Mouse (Mus musculus) 3T3-L1 (cell line): ENCODE measurements around the gene C2cd3.

ENCODE experiments used
- DNase-seq: peaks from one replicate; pipeline ENCODE4 v3.0.0-alpha.2; 2015; ENCODE audit warnings: low read depth, low spot score

Gene C2cd3

DNA sequence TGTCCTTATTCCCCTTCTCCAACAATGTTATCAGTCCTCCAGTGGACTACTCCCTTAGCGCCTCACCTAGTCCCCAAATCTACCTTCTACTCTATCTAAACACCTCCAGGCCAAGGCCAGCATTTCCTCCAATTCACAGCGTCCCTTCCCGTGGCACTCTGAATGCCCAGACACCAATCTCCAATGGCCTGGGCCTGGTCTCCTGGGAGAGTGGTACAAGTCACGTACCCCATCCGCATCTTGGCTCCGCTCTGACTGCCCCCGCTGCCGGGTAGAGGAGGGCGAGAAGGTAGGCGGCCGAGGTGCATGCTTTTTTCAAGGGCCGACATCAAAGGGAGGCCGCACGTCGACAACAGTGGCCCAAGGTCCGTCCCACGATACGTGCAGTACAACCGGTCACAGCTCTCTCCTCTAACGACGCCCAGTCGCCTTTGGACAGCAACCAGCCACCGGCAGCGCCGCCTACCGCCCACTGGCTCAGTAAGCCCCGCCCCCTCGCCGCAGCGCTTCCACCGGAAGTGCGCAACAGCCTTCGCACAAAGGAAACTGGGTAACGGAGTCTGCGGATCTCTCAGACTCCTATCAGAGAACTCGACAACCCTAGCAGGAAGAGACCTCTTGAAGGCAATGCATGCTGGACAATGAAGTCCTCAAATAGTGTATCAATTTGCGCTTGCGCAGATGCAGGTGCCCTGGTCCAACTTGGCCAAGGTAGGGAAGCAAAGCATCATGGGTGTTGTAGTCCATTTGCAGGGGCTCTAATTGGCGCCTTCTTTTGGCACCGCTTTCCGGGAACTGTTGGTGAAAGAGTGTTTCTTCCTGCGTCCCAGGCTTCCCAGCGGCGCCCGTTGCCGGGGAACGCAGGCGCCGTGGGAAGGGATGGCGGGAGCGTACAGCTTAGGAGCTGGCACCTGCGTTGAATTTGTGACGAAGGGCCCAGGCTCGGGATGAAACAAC is at the start of gene C2cd3, which contains the start of gene Ppme1:
TSS of gene C2cd3 (plus strand) at position 739 of the 957 bp plus-strand sequence.
TSS of gene Ppme1 (minus strand) at position 813 of the 957 bp plus-strand sequence.
- DNase-seq, result peak; percentile 100

DNA sequence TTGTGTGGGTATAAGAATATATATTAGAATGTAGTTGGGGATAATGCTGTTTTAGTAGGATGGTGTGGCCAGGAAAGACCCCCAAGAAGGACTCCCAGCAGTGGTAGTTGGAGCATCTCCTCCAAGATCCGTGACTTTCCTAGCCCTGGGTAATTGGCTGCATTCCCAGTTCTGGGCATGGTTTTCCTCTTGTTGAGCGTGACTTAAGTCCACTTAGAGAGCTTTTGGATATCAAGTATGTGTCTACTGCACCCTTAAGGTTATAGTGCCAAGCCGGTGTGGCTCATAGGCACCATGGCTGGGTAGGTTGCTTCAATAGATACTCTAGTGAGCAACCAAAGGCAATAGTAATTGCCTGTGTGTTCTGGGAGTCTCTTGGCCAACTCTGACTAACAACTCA is 48.3 kb upstream of the C2cd3 start:
- DNase-seq, result no peak

- DNase-seq, result peak; percentile 37
These were observed 46.6 kb upstream of the C2cd3 start for GRCm38 (mm10) chr7:100325482-100325881.

GRCm38 (mm10) chr7:100327514-100327913 is 44.5 kb upstream of the C2cd3 start:
- no peak for DNase-seq

- DNase-seq, result peak; percentile 74
These were observed 43.4 kb upstream of the C2cd3 start for GRCm38 (mm10) chr7:100328636-100329035.

GRCm38 (mm10) chr7:100331269-100331668 is 40.8 kb upstream of the C2cd3 start:
- DNase-seq, result no peak

DNA sequence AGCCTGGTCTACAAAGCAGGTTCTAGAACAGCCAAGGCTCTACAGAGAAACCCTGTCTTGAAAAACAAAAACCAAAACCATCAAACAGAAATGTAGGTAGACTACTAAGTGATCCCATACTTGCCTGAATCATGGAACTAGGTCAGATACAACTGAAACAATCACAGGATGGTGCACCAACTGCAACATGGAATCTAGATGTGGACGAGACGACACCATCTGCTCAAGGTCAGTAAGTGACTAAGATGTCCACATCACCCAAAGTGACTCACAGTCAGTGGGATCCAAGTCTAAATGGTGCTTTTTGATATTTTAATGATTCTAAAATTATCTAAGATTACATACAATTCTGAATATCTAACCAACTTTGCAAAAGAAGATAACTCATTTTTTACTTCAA is 36.1 kb upstream of the C2cd3 start:
- peak; percentile 3 for DNase-seq

GRCm38 (mm10) chr7:100354984-100355383 is 17.0 kb upstream of the C2cd3 start:
- DNase-seq, result peak; percentile 5

- no peak for DNase-seq
These were observed 15.7 kb upstream of the C2cd3 start for GRCm38 (mm10) chr7:100356324-100356723.

DNA sequence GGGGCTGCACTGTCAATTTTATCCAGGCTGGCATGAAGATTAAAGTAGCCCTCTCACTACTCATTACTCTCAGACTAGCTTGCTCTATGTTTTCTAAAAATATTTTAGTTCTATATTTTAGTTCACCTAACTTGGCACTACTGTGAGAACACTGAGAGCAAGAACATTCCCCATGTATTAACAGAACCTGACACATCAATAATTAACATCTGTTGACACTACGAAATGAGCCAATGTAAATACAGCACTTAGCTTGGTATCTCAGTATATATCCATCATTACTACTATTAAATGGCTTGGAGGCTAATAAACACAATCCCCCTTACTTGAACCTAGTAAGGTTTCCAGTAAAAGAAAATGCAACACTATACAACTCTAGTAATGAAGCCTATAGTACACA is 15.3 kb upstream of the C2cd3 start:
- no peak for DNase-seq

- no peak for DNase-seq
These were observed 14.2 kb upstream of the C2cd3 start for GRCm38 (mm10) chr7:100357856-100358255.

GRCm38 (mm10) chr7:100363162-100363561 is 8.9 kb upstream of the C2cd3 start:
- DNase-seq, result no peak

DNA sequence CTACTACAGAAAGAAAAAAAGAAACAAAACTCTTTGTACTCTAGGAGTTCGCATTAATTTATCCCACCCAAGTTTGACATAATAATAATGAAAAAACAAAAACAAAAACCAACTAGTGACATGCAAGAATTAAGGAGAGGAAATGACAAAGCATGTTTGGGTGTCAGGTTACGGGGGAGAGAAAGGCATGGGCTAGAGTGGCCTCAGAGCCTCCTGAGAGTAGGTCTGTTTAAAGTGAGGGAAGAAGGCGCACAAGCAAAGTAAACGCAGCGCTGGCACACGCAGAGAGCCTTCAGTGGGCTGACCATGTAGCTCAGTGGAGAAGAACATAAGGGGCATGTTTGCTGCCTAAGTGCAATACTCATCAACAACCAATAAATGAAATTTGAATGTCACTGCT is 7.1 kb upstream of the C2cd3 start:
- peak; percentile 40 for DNase-seq

DNA sequence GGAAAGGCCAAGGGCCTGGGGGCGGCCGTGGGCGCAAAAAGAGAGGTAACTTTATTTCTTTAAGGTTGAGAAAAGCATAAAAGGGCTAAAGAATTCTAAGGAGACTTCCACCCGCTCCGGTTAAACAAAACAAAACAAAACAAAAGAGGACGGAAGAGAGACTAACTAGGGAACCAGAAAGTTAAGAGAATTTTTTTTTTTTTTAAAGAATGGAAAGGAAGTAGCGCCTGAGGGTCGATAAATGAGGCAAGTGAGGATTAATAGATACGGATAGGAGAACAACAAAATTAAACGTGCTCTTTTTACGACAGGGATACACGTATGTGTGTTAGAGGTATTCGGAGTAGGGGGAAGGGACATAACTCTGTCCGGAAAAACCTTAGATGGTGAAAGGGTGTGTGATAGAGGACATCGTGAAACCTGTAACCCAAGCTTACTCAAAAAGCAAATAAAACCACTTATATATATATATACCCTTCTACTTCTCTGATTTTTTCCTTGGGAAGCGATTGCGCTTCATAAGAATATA is 483 bp downstream of the C2cd3 start:
- DNase-seq, result peak; percentile 35

DNA sequence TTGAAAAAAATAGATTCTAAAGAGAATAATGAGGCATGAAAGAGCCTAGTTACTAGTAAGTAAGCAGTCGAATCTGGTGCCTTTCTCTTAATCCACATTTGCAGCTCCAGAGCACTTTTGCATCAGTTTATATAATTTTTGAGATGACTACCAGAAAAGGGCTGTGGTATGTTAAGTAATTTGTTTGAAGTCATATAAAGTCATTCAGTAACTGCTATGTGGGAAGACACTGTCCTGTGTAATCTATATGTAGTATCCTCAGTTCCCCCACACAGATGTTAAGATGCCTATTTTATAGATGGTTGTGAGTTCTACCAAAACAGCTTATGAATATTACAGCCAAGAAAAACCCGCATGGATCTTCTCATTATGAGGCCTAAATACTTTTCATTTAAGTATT is 6.2 kb downstream of the C2cd3 start:
- DNase-seq, result no peak

DNA sequence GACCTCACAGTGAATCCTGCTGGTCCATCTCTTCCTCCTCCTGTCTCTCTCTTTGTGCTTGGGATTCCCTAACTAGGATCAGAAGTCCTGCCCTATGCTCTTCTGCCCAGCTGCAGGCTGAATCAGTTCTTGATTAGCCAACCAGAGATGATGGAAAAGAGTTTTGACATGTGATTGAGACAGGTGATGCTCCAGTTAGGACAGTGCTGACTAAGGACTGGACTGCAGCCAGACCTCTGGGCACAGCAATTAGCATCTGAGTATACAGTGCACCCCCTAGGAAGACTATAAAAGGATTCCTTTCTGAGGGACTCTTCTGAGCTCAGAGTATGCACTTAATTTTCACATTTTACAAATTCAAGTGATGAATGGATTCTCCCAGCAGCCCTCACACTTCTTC is 9.1 kb downstream of the C2cd3 start:
- DNase-seq, result no peak

DNA sequence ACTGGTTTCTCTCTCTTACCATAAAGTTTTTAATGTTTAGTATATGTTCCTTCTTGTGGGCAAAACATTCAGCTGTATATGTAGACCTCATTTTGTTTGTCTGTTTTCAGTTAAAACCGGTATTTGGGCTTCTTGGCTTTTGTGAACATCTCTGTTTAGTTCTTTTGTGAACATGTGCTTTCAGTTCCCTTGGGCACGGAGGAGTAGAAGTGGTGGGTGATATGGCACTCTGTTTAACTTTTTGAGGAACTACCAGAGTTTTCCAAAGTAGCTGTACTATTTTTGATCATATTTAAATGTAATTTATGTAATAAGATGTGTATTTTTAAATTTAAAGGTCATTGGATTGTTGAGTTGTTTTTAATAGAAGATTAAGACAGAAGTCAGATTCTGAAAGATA is 11.2 kb downstream of the C2cd3 start:
- no peak for DNase-seq

GRCm38 (mm10) chr7:100388174-100388573 is 16.1 kb downstream of the C2cd3 start:
- no peak for DNase-seq

DNA sequence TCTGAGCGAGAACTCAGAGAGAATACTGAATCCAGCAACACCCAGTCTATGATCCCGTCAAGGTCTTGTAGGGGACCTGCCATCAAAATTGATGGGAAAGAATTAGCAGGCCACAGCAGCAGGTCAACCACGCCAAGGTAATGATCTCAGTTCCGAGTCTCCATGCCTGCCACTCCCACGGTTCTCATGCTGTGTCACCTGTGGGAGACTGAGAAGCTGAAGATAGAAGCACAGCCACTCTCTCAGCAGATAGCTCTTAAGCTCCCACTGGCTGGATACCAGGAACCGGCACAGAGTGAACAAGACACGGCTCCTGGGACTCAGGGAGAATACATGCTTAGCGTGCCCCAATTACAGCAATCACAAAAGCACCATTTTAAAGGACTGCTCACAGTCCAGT is 18.1 kb downstream of the C2cd3 start:
- no peak for DNase-seq

- peak; percentile 44 for DNase-seq
These were observed 20.2 kb downstream of the C2cd3 start for GRCm38 (mm10) chr7:100392265-100392664.

DNA sequence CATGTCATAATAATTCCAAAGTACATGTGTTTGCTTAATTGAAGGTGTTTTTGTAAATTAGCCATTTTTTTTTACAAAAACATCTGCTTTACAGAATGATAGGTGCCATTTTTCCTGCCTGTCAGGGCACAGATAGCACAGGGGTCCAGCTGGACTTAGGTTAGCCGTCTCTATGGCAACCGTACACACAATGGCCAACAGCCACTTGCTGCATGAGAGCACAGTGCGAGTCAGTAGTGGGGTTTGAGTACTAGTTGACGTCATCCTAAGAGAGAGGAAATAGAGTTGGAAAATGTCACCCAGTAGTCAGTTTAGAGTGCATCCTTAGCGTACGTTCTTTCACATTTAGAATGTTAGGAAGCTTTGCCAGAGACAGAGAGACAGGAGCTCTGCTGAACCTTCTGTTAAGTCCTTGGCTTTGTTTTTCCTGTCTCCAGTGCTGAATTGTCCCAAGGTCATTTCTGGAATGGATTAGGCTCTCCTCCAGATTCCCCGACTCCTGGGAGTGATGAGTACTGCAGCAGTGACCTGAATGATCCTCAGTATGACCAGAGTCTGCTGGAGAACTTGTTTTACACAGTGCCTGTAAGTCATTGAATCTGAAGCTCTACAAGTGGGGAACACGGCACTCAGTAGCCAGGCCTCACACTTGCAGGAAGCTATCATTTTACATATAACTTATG is 27.3 kb downstream of the C2cd3 start:
- DNase-seq, result no peak

- DNase-seq, result no peak
These were observed 29.0 kb downstream of the C2cd3 start for GRCm38 (mm10) chr7:100400899-100401539.
